Mouse (Mus musculus): Measurements from ENCODE around the gene Esrra.
"Not testable (repeated sequence)": the region's sequence is repeated elsewhere in the genome, so short reads cannot be mapped to it uniquely, and the experiment has no call there.

Esrra gene

GRCm38 (mm10) chr19:6895608-6896305 lies 25.9 kb downstream of the Esrra start:
- not testable (repeated sequence) for DNase-seq

DNA sequence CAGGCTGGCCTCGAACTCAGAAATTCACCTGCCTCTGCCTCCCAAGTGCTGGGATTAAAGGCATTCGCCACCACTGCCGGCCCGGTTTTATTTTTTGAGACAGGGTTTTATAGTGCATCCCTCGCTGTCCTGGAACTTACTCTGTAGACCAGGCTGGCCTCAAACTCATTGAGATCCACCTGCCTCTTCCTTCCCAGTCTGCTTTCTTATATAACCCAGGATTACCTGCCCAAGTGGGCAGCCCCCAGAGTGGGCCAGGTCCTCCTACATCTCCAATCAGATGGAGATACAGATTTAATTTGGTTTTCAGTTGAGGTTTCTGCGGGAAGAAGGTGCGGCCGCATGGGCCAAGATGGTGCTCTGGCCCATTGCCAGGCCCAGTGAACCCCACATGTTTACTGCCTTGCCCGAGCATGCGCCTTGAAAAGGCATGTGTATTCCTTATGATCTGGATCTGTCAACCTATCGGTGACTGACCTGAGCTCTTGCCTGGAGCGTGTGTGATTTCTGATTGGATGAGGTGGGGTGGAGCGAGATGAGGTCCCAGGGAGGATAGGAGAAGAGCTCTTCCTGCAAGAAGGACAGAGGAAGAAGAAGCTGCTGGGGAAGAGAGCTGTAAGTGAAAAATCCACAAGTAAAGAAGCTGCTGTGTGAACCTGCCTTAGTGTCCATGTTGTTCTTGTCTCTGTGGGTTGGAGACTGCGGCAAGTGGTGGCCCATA lies 27.7 kb downstream of the Esrra start:
- no peak for DNase-seq

DNA sequence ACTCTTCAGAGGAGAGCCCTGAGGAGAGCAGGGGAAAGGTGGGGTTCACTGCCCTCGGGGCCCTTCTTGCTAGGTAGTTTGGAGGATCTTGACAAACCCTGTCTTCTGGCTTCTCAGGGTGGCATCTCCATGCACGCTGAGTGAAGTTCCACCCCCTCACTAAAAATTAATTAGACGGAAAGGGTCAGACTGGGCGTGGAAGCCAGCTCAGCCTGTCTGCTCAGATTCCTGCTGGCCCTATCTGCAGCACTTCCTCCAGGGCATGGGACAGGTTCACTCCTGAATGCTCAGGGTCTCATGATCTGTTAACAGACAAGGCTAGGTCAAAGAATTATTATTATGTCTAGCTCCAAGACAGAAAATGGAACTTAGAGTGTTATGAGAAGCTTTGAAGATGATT lies 29.1 kb downstream of the Esrra start:
- DNase-seq: no peak

GRCm38 (mm10) chr19:6877965-6878364 lies 43.6 kb downstream of the Esrra start:
- DNase-seq: no peak

DNA sequence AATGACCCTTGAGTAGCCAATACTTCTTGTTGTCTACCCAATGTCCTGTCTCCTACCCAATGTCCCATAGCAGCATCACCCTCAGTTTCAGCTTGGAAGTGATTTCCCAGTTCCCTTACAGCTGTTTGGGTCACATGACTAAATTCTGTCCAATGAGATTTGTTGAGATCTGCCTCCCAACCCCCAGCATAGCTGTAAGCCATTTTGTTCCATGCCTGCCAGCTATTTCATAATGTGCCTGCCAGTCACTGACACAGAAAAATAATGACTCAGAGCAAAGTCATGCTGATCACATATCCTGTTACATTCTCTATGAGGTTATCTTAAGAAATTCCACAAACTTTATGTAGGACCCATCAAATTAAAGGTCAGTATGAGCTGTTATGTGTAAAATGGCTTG lies 44.8 kb downstream of the Esrra start:
- DNase-seq: no peak

DNA sequence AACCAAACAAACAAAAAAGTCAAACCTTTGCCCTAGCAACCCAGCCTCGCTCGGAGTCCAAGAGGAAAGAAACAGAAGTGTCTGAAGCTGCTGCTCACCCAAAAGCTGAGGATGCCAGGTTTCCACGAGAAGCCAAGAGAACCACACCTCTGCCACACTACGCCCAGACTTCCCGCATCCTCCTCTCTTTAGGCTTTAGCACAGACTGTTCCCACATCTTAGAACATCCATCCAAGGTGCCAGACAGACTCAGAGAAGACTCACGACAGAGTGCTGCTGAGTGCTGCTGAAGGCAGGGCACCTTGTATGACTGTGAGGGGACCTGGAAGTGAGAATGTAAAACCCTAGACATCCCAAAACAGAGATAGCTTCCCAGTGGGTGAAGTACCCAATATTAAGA lies 45.8 kb downstream of the Esrra start:
- no peak for DNase-seq

- DNase-seq: no peak
These were observed 47.4 kb downstream of the Esrra start for GRCm38 (mm10) chr19:6874257-6874656.

DNA sequence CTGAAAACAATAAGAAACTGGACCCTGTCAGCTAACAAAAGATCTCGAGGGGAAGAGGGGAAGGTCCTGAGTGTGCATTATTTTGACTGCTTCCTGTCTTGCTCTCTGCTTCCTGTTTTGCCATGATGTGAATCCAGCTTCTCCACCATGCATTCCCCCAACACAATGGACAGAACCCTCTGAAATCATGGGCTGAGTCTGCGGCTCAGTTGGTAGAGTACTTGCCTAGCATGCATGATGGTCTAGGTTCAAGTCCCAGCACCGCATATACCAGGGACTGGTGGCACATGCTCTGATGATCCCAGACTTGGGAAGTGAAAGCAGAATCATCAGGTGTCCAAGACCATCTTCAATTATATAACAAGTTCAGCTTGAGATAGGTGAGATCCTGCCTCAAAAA lies 48.9 kb downstream of the Esrra start:
- no peak for DNase-seq

DNA sequence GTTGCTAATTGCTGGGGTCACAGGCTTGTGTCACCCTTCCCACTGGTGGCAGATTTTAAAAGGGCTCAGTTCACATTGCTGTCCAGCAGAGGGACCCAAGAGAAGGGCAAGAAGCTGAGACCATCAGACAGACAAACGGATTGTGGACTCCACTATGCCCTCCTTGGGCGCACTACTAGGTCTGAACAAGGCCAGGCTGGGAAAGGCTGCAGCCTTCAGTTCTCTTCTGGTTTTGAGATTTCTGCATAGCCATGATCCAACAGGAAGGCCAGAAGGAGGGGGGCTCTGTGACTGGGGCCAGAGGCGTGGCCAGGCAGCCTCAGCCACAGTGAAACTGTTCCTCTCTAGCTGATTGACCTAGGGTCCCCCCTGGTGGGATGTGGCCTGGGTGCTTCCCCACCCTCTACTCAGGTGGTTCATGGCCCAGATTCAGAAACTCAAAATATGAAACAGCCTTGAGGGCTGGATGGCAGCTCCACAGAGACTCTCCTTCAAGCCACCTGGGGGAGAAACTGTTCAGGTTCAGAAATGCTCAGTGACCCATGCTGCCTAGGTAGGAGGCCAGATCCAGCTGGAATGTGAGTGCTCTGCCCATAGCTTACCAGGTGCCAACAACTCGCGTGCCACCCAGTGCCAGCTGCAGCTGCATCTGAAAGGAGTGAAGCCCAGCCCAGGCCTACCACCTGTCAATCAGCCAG lies 49.9 kb downstream of the Esrra start:
- no peak for DNase-seq

GRCm38 (mm10) chr19:6869355-6869754 lies 52.3 kb downstream of the Esrra start:
- DNase-seq: no peak

GRCm38 (mm10) chr19:6861451-6861850 lies 60.2 kb downstream of the Esrra start:
- DNase-seq: no peak
